Comparison of ENCODE assay signal across 1 mouse cellular context in the genomic region with DNA sequence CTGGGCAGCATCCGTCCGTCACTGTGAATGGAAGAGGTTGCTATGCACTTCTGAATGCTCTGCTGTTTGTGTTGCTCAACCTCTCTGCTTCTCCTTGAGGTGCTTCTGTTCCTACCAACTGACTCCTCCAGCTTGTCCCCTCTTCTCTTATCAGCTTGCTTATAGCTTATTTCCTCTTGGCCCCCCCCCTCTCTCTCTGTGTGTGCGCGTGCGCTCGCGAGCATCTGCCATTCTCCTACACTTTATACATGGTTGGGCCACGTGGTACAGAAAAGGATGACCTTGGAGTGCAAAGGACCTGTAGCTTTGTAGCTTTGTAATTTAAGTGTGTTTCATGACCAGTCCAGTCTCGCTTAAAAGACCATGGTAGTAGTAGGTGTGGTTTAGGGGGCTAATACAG.
A peak's percentile ranks its signal among the peaks of the same experiment; 100 is the strongest.
TF ChIP-seq lines count a peak whose summit lies in the region.

No protein-coding gene starts in this region.

TF ChIP-seq in MEL, 35 proteins besides CTCF, POLR2A, EP300 and RAD21 (continued from another document):
- TF ChIP-seq MYB (IDR thresholded peaks at IDR 0.05; ENCODE audit: low read depth, low read length) (0 out of 2 replicates have a peak, but pooled peaks have one; percentile 50), BHLHE40 (IDR thresholded peaks at IDR 0.05; ENCODE audit: borderline replicate concordance, low read depth, low read length) (no peak), ZMIZ1 (IDR thresholded peaks at IDR 0.05; ENCODE audit: low read depth, low read length) (0 out of 2 replicates have a peak, but pooled peaks have one; percentile 51)
TF ChIP-seq in MEL: peak in this region for 16.
